Mouse (Mus musculus): ENCODE results near the gene Atp23. TPM values are rescaled to one million over a fixed set of nuclear protein-coding genes. Genes with fewer than 3 reads are reported as not detected.

Gene Atp23
- polyA plus RNA-seq, 1 experiment from 2014 or later, result 13.8 TPM

Other genes starting within 250 kb of the Atp23 start
- gene Ctdsp2, start 77.4 kb upstream of the Atp23 start, polyA plus RNA-seq (2015; fragmentation: Nextera tagmentation; extraction: Ambion mirVana), result 66.2 and 72.0 TPM in 2 replicates
- gene Avil, start 99.4 kb upstream of the Atp23 start, polyA plus RNA-seq (2015; fragmentation: Nextera tagmentation; extraction: Ambion mirVana), result 0.20 and 0.33 TPM in 2 replicates
- 69.3 and 71.6 TPM in 2 replicates for gene Tsfm, start 129.5 kb upstream of the Atp23 start, polyA plus RNA-seq (2015; fragmentation: Nextera tagmentation; extraction: Ambion mirVana)
- gene Mettl1, start 140.1 kb upstream of the Atp23 start, polyA plus RNA-seq (2015; fragmentation: Nextera tagmentation; extraction: Ambion mirVana), result 37.5 and 39.9 TPM in 2 replicates
- 0.29 and 0.36 TPM in 2 replicates for gene Eef1akmt3, start 140.2 kb upstream of the Atp23 start, polyA plus RNA-seq (2015; fragmentation: Nextera tagmentation; extraction: Ambion mirVana)
- gene Cyp27b1, start 146.9 kb upstream of the Atp23 start, polyA plus RNA-seq (2015; fragmentation: Nextera tagmentation; extraction: Ambion mirVana), result 0.11 and 0.38 TPM in 2 replicates
- 0.46 and 0.53 TPM in 2 replicates for gene March9, start 158.8 kb upstream of the Atp23 start, polyA plus RNA-seq (2015; fragmentation: Nextera tagmentation; extraction: Ambion mirVana)
- gene Cdk4, start 162.2 kb upstream of the Atp23 start, polyA plus RNA-seq (2015; fragmentation: Nextera tagmentation; extraction: Ambion mirVana), result 1,550 and 1,646 TPM in 2 replicates
- 165 and 169 TPM in 2 replicates for gene Tspan31, start 168.9 kb upstream of the Atp23 start, polyA plus RNA-seq (2015; fragmentation: Nextera tagmentation; extraction: Ambion mirVana)
- gene Agap2, start 173.9 kb upstream of the Atp23 start, polyA plus RNA-seq (2015; fragmentation: Nextera tagmentation; extraction: Ambion mirVana), result 0.04 and 0.58 TPM in 2 replicates
- gene Os9, start 219.8 kb upstream of the Atp23 start, polyA plus RNA-seq (2015; fragmentation: Nextera tagmentation; extraction: Ambion mirVana), result 108 and 111 TPM in 2 replicates